Mouse (Mus musculus) embryonic facial prominence, embryonic 11.5 days (tissue): Measurements from ENCODE around the gene Xlr5b. TPM values are rescaled to one million over a fixed set of nuclear protein-coding genes. Genes with fewer than 3 reads are reported as not detected.
"Not testable (repeated sequence)": the region's sequence is repeated elsewhere in the genome, so short reads cannot be mapped to it uniquely, and the experiment has no call there.

Experiments
- ATAC-seq: fragments of 200-750 bp; cut with Nextera tagmentation; replicated peaks from 2 replicates; pipeline ENCODE4 v1.8.0; 2017; ENCODE audit warnings: low read depth; ENCODE audit not compliant: insufficient number of reproducible peaks, low FRiP score, low TSS enrichment
- DNase-seq: peaks from one replicate; pipeline ENCODE4 v3.0.0-alpha.2; 2015; ENCODE audit warnings: low spot score
- H3K27ac ChIP-seq: fragments of 300-500 bp; sonication (generic); replicated peaks from 2 replicates; pipeline ENCODE4 v1.5.1; 2014; ENCODE audit warnings: mild to moderate bottlenecking, low read depth, low read length, control low read depth
- H3K27me3 ChIP-seq: fragments of 300-500 bp; sonication (generic); 2 replicates; pipeline ENCODE4 v1.6.1; 2014; ENCODE audit warnings: mild to moderate bottlenecking, low read length, moderate library complexity, mixed read lengths; ENCODE audit not compliant: control insufficient read depth, insufficient read depth
- H3K36me3 ChIP-seq: fragments of 300-500 bp; sonication (generic); replicated peaks from 2 replicates; pipeline ENCODE4 v1.6.1; 2014; ENCODE audit warnings: low read depth, mild to moderate bottlenecking, low read length, moderate library complexity, mixed read lengths; ENCODE audit not compliant: control insufficient read depth, insufficient read depth
- H3K4me1 ChIP-seq: fragments of 300-500 bp; sonication (generic); 2 replicates; pipeline ENCODE4 v1.6.1; 2014; ENCODE audit warnings: low read length, mixed read lengths; ENCODE audit not compliant: control insufficient read depth, insufficient read depth
- H3K4me2 ChIP-seq: fragments of 300-500 bp; sonication (generic); 2 replicates; pipeline ENCODE4 v1.6.1; 2014; ENCODE audit warnings: low read depth, mild to moderate bottlenecking, control low read depth, low read length, moderate library complexity
- H3K4me3 ChIP-seq: fragments of 300-500 bp; sonication (generic); 2 replicates; pipeline ENCODE4 v1.5.1; 2014; ENCODE audit warnings: low read depth, low read length, control low read depth
- H3K9ac ChIP-seq: fragments of 300-500 bp; sonication (generic); replicated peaks from 2 replicates; pipeline ENCODE4 v1.6.1; 2014; ENCODE audit warnings: mild to moderate bottlenecking, control low read depth, low read length
- H3K9me3 ChIP-seq: fragments of 300-500 bp; sonication (generic); replicated peaks from 2 replicates; pipeline ENCODE4 v1.6.1; 2016; ENCODE audit warnings: mild to moderate bottlenecking, low read length, inconsistent platforms, mixed read lengths; ENCODE audit not compliant: control insufficient read depth
- WGBS: fragments of 180-500 bp; shearing (Covaris S2); extraction: QIAGEN DNeasy Blood & Tissue Kit; methylation state at CpG from one replicate; pipeline ENCODE4 v1.1.7; 2014; 5-methylcytosine and 5-hydroxymethylcytosine counted together
- polyA plus RNA-seq: library from polyadenylated mRNA; unstranded; fragments of >200 nt; fragmentation: Nextera tagmentation; extraction: Ambion mirVana; gene quantifications from 2 replicates; pipeline ENCODE4 v1.2.1, GENCODE M21; 2014

The Xlr5b gene
- polyA plus RNA-seq: not detected in 2 replicates

DNA sequence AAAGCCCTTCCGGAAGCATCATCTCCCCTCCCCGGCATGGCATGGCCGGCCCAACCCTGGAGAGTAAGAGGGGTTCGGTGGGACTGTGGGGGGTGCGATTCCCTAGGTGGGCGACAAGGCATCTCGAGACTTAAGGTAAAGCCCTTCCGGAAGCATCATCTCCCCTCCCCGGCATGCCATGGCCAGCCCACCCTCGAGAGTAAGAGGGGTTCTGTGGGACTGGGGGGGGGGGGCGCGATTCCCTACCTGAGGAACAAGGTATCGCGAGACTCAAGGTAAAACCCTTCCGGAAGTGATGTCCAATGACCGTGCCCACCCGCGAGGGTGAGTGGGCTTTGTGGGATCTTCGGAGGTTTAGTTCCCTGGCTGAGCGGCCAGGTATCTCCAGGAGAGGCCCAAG is at the start of gene Xlr5b:
TSS of gene Xlr5b (plus strand) at position 301 of the 400 bp plus-strand sequence.
- WGBS: no CpG with 5 or more reads among the region's 20 CpGs
- not testable (repeated sequence) for ATAC-seq, H3K27me3 ChIP-seq, H3K27ac ChIP-seq, H3K36me3 ChIP-seq, DNase-seq, H3K4me2 ChIP-seq, H3K4me1 ChIP-seq, H3K4me3 ChIP-seq, H3K9me3 ChIP-seq, H3K9ac ChIP-seq

DNA sequence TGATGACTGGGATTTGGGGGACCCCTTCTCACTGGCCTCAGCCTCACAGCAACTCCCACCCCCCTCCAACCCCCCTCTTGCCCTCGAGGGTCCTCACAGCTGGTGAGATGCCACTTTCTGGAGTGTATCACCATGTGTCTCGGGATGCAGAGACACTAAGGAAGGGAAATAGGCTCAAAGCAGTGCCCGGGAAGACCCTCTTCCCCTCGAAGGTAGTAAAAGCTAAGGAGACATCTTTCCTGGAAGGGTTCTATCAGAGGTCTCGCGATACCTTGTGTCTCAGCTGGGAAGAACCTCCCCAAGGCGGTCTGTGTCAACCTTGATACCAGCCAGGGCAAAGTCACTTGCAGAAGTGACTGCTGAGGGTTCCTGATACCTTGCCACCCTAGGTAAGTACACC is 31.8 kb upstream of the Xlr5b start, which contains the start of gene Gm14685:
TSS of gene Gm14685 (plus strand) at position 301 of the 400 bp plus-strand sequence.
- H3K27ac ChIP-seq, ATAC-seq, H3K27me3 ChIP-seq, H3K4me3 ChIP-seq, DNase-seq, H3K36me3 ChIP-seq, H3K9ac ChIP-seq, H3K4me2 ChIP-seq, H3K4me1 ChIP-seq, H3K9me3 ChIP-seq: not testable (repeated sequence)
- WGBS: no CpG with 5 or more reads among the region's 7 CpGs

DNA sequence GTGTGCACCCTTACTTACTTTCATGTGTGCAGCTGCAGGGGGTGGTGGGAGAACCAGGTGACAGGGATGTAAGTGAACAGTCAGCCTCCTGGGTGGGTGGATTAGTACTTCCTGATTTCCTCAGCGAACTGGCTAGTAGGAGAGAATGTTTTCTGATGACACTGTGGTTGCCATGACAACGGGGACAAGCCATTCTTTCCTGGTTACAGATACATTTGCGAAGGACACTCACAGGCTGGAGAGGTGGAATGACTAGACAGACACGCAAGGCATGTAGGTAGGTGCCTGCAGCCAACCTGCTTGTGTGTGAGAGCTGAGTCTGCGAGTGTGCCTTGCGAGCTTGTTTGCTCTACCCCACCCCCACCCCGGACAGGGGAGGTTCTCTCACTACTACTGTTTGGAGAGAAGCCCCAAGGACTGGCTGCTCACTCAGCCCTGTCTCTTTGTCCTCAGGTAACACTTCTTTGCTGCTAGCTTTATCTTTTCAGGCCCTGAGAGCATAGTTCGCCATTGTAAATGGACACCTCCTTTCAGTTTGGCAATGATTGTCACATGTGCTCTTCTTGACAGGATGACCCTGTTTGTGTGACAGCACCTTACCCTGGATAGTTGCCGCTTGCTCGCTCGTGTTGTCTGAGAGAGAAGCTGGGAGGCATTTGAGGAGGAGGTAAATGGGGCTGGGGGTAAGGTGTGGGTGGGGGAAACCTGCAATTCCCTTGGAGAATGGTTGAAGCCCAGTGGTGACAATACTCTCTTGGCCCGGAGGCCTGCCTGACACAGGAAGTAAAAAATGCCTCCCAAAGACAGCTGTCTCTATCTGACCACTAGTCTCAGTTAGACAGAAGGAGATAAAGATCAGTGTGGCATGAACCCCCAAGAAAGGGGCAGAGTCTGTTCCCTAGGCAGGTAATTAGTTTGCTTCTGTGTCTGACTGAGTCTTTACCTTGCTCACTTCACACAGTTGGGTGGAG is 25.5 kb upstream of the Xlr5b start:
- not testable (repeated sequence) for H3K9me3 ChIP-seq, DNase-seq, H3K9ac ChIP-seq, H3K27ac ChIP-seq, H3K4me3 ChIP-seq, H3K4me1 ChIP-seq, ATAC-seq, H3K4me2 ChIP-seq, H3K27me3 ChIP-seq, H3K36me3 ChIP-seq
- WGBS: no CpG with 5 or more reads among the region's 12 CpGs

DNA sequence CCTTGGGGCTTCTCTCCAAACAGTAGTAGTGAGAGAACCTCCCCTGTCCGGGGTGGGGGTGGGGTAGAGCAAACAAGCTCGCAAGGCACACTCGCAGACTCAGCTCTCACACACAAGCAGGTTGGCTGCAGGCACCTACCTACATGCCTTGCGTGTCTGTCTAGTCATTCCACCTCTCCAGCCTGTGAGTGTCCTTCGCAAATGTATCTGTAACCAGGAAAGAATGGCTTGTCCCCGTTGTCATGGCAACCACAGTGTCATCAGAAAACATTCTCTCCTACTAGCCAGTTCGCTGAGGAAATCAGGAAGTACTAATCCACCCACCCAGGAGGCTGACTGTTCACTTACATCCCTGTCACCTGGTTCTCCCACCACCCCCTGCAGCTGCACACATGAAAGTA is 5.4 kb upstream of the Xlr5b start:
- not testable (repeated sequence) for DNase-seq, H3K27ac ChIP-seq, ATAC-seq, H3K36me3 ChIP-seq, H3K4me3 ChIP-seq, H3K9me3 ChIP-seq, H3K27me3 ChIP-seq, H3K4me1 ChIP-seq, H3K9ac ChIP-seq, H3K4me2 ChIP-seq
- no CpG with 5 or more reads among the region's 7 CpGs for WGBS

DNA sequence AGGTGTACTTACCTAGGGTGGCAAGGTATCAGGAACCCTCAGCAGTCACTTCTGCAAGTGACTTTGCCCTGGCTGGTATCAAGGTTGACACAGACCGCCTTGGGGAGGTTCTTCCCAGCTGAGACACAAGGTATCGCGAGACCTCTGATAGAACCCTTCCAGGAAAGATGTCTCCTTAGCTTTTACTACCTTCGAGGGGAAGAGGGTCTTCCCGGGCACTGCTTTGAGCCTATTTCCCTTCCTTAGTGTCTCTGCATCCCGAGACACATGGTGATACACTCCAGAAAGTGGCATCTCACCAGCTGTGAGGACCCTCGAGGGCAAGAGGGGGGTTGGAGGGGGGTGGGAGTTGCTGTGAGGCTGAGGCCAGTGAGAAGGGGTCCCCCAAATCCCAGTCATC is 754 bp downstream of the Xlr5b start, which contains the start of gene DXBay18:
TSS of gene DXBay18 (minus strand) at position 101 of the 400 bp plus-strand sequence.
- H3K4me1 ChIP-seq, H3K9ac ChIP-seq, DNase-seq, H3K27ac ChIP-seq, ATAC-seq, H3K36me3 ChIP-seq, H3K4me2 ChIP-seq, H3K4me3 ChIP-seq, H3K27me3 ChIP-seq, H3K9me3 ChIP-seq: not testable (repeated sequence)
- no CpG with 5 or more reads among the region's 7 CpGs for WGBS

DNA sequence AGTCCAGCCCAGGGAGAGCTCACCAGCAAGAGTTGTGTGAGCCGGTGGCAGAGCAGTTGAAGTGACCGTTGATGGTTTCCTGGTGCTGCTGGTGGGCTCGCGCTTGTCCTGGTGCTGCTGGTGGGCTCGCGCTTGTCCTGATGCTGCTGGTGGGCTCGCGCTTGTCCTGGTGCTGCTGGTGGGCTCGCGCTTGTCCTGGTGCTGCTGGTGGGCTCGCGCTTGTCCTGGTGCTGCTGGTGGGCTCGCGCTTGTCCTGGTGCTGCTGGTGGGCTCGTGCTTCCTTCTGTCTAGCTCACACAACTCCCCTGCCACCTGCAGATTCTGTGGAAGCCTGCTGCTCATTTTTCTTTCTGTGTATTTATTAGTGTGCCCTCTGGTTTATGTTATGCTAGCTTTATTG is 28.3 kb downstream of the Xlr5b start, which contains the start of gene Spin2d:
TSS of gene Spin2d (minus strand) at position 101 of the 400 bp plus-strand sequence.
- 82% methylated on average over 4 of the region's 15 CpGs for WGBS
- not testable (repeated sequence) for H3K4me2 ChIP-seq

DNA sequence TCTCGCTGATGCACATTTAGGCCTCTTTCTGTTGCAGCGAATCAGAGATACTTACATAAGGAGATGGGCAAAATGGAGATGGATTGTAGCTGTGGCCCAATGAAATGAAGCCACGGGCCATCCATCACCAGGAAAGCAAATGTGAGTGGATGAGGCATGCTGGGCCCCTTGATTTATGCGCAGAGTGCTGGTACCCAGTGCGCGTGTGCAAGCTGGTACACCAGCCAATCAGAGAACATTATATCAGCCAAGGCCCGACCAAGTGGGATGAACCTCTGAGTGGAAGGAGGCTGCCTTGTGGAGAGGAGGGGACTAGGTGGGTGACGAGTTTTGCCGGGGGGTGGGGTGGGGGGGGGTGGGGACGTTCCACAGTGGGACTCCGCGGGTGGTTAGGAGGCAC is 43.3 kb downstream of the Xlr5b start, which contains the start of gene Xlr3b:
TSS of gene Xlr3b (plus strand) at position 274 of the 400 bp plus-strand sequence.
- H3K9ac ChIP-seq, H3K4me2 ChIP-seq, ATAC-seq, H3K27ac ChIP-seq, H3K36me3 ChIP-seq, H3K9me3 ChIP-seq, H3K27me3 ChIP-seq, H3K4me3 ChIP-seq, H3K4me1 ChIP-seq, DNase-seq: not testable (repeated sequence)
- WGBS: 70% methylated on average over 9 of the region's 12 CpGs

More for the DNA sequence above, 28.3 kb downstream of the Xlr5b start, which contains the start of gene Spin2d:
- not testable (repeated sequence) for H3K27me3 ChIP-seq, H3K4me3 ChIP-seq, H3K4me1 ChIP-seq, ATAC-seq, H3K9me3 ChIP-seq, H3K9ac ChIP-seq, H3K27ac ChIP-seq, DNase-seq, H3K36me3 ChIP-seq
